Mouse (Mus musculus) ES-E14 (cell line): ENCODE results near the gene Zbtb22. TPM values are rescaled to one million over a fixed set of nuclear protein-coding genes. Genes with fewer than 3 reads are reported as not detected.

Experiments
- DNase-seq: peaks from one replicate; pipeline ENCODE4 v3.0.0-alpha.2; 2013; ENCODE audit warnings: low read depth, low spot score
- H3K27ac ChIP-seq: 2 replicates; pipeline ENCODE4 v1.5.1; 2012; ENCODE audit warnings: low read depth, mild to moderate bottlenecking, low read length, moderate library complexity, mixed read lengths; ENCODE audit not compliant: poor library complexity, insufficient read depth, severe bottlenecking
- H3K36me3 ChIP-seq: 2 replicates; pipeline ENCODE4 v1.6.1; 2012; ENCODE audit warnings: mild to moderate bottlenecking, low read length, moderate library complexity, mixed read lengths; ENCODE audit not compliant: control insufficient read depth, poor library complexity, insufficient read depth, severe bottlenecking
- H3K4me1 ChIP-seq, 2 experiments: fragments of 150-350 bp in 1 of 2; sonication (generic) in 1 of 2; 2 replicates each; pipeline ENCODE4 v1.6.1; 2012; ENCODE audit warnings: low read length in 2 of 2, mild to moderate bottlenecking in 1 of 2, mixed read lengths in 1 of 2; ENCODE audit not compliant: control insufficient read depth in 2 of 2, insufficient read depth in 2 of 2, poor library complexity in 1 of 2
- H3K4me3 ChIP-seq, 2 experiments: fragments of 150-350 bp in 1 of 2; sonication (generic) in 1 of 2; 2 replicates each; pipeline ENCODE4 v1.5.1; 2012; ENCODE audit warnings: low read length in 2 of 2, low read depth in 1 of 2, mild to moderate bottlenecking in 1 of 2, mixed read lengths in 1 of 2; ENCODE audit not compliant: insufficient read depth in 1 of 2, poor library complexity in 1 of 2, severe bottlenecking in 1 of 2
- H3K9ac ChIP-seq: 2 replicates; pipeline ENCODE4 v1.6.1; 2012; ENCODE audit warnings: low read depth, mild to moderate bottlenecking, low read length, mixed read lengths; ENCODE audit not compliant: poor library complexity, insufficient read depth, severe bottlenecking
- H3K9me3 ChIP-seq: fragments of 150-350 bp; sonication (generic); 2 replicates; pipeline ENCODE4 v1.6.1; 2012; ENCODE audit warnings: low read depth, mild to moderate bottlenecking, low read length; ENCODE audit not compliant: control insufficient read depth, insufficient read depth
- CHD2 ChIP-seq: IDR thresholded peaks from 2 replicates; pipeline ENCODE4 v1.6.1; 2014; ENCODE audit warnings: mild to moderate bottlenecking, low read depth, low read length, inconsistent platforms
- HCFC1 ChIP-seq: IDR thresholded peaks from 2 replicates; pipeline ENCODE4 v1.6.1; 2012; ENCODE audit warnings: low read length, inconsistent platforms, borderline replicate concordance; ENCODE audit not compliant: insufficient read depth
- MAFK ChIP-seq: IDR thresholded peaks from 2 replicates; pipeline ENCODE4 v1.6.1; 2014; ENCODE audit warnings: mild to moderate bottlenecking, low read depth, low read length, inconsistent platforms; ENCODE audit not compliant: insufficient read depth
- ZC3H11A ChIP-seq: IDR thresholded peaks from 2 replicates; pipeline ENCODE4 v1.6.1; 2012; ENCODE audit warnings: low read depth, mild to moderate bottlenecking, inconsistent platforms, low read length, borderline replicate concordance
- ZNF384 ChIP-seq: IDR thresholded peaks from 2 replicates; pipeline ENCODE4 v1.6.1; 2012; ENCODE audit warnings: low read depth, low read length, inconsistent platforms
- in situ Hi-C, 2 experiments: fragments of 600-800 bp; cut with MboI; formaldehyde crosslinking; loops; one replicate each; pipeline ENCODE4 v1.15.1; 2025; ENCODE audit warnings: low sequenced_read_pairs in 2 of 2, inconsistent platforms in 1 of 2; ENCODE audit not compliant: unreplicated experiment in 2 of 2
- total RNA-seq: library from RNA; depleted of rRNA; stranded (reverse); fragments of 300-350 nt; gene quantifications from 2 replicates; pipeline ENCODE4 v1.2.3, GENCODE M21; 2012

Zbtb22 gene
- total RNA-seq, 1 experiment: 32.8 TPM

DNA sequence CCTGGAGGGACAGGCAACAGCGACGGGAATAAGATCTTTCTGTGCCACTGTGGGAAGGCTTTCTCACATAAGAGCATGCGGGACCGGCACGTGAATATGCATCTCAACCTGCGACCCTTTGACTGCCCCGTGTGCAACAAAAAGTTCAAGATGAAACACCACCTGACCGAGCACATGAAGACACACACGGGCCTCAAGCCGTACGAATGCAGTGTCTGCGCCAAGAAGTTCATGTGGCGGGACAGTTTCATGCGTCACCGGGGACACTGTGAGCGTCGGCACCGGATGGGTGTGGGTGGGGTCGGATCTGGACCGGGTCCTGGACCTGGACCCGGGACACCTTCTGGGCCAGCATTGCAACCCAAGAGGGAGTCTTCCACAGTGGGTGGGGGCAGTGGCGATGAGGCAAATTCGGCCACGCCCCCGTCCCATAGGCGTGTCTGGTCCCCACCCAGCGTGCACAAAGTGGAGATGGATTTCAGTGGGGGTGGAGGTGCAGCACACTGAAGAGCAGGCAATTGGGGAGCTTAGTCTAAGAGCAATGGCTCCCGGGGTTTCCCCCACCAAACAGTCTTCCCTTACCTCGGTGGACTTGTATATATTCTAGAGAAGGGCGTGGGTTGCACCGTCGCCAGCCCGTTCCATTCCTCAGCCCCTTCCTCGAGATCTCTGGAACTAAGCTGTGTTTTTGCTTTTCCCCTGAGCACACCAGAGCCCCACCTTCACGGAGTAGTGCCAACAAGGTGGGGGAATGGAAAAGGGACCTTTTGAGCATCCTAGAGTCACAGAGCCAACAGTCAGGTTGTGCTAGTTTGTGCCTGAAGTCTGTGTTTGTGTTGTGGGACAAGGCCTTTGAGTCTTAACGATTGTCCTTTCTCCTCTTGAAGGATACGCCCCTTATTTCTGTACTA, 2.8 kb downstream of the Zbtb22 start:
- no peaks in the 10 kb centered on the region for H3K9me3 ChIP-seq
- H3K4me3 ChIP-seq: peak overlapping the region; percentile 63 to 64
- H3K36me3 ChIP-seq: peaks cover 20% of the 10 kb centered on the region
- peaks cover 0 to 23% of the 10 kb centered on the region in 2 experiments; a peak in 2 of 4 replicates for H3K4me1 ChIP-seq
- H3K27ac ChIP-seq: no peak overlapping the region
- in situ Hi-C loops: no loop called here
- H3K9ac ChIP-seq: peak overlapping the region; percentile 46
- no peak for TF ChIP-seq HCFC1
- TF ChIP-seq MAFK: no peak
- no peak for TF ChIP-seq ZC3H11A
- no peak for DNase-seq

DNA sequence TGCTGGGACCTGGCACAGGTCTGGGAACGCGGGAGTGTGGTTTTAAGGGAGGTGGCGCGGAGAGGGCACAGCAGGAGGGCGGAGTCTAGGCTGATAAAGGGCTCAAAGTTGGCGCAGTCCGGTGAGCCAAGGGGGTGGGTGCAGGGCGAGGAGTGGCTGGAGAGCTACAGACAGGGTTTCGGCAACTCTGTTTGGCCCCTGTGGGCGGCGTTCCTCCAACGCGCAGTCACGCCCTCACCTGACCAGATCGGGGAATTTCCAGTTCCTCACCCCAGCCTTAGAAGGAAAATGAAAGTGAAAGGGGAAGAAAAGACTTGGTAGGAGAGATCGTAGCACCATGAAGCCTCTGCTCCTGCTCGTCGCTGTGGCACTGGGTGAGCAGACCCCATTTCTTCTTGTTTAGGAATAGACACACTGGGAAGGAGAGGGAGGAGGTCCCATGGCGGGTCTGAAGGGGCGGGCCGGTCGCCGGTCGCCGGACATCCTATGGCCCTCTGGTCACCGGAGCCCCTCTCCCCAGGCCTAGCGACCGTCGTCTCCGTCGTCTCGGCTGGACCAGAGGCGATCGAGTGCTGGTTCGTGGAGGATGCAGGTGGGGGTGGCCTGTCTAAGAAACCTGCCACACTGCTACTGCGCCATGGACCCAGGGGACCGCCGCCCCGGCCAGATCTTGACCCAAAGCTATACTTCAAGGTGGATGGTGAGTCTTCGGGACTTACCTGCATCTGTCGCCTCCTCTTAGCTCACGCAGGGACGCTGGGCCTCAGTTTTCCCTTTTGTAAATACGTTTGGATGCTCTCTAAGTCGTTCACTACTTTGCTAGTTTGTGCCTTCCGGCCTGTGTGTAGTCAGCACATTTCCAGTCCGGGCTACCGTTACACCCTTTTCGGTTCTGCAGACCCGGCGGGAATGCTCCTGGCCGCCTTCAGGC, 3.9 kb downstream of the Zbtb22 start:
- Histone ChIP-seq H3K4me3 (peak overlapping the region; percentile 63 to 64), H3K36me3 (peaks cover 12% of the 10 kb centered on the region; the same call in 1 of the 2 replicates), H3K9me3 (no peaks in the 10 kb centered on the region), H3K27ac (peak overlapping the region; percentile 15; the same call in 1 of the 2 replicates), H3K9ac (peak overlapping the region; percentile 60), H3K4me1 (peaks cover 0 to 25% of the 10 kb centered on the region in 2 experiments; a peak in 2 of 4 replicates)
- TF ChIP-seq MAFK (no peak), ZNF384 (no peak), HCFC1 (no peak), CHD2 (no peak), ZC3H11A (no peak)
- no peak for DNase-seq
- in situ Hi-C loops: no loop called here

DNA sequence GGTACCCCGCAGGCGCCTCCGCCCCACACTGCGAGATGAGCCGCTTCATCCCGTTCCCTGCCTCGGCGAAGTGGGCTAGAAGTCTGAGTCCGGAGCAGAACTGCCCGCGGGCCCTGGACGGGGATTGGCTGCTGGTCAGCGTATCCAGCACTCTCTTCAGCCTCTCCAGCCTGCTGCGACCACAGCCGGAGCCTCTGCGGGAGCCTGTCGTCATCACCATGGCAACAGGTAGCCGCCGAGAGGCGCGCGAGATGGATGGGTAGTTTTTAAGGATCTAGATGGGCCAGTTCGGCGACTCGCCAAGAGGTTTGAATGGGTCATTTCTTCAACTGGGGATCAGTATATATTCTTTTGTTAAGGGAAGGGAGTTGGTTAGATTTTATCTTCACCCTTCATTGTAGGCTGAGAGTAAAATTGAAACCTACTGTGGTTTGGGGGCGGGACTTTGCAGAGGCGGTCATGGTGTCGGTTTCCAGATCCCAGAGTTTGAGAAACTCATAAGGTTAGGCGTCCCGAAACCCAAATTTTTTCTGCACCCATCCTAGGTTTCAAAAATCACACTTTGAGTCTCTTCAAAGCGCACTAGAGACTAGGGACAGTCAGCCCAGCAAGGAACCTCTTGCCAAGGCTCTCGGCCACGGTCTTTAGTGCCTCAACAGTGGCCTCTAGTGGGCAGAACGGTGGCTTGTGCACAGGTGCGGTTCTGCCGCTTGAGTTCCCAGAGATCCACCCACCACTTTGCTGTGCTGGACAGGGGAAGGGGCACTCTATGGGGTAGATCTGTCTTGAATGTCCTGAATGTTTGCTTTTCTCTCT, 4.8 kb downstream of the Zbtb22 start:
- Histone ChIP-seq H3K36me3 (peaks cover 10% of the 10 kb centered on the region; the same call in 1 of the 2 replicates), H3K27ac (no peak overlapping the region), H3K4me3 (peak overlapping the region; percentile 63 to 64), H3K9ac (peak overlapping the region; percentile 60), H3K9me3 (no peaks in the 10 kb centered on the region), H3K4me1 (peaks cover 0 to 28% of the 10 kb centered on the region in 2 experiments; a peak in 2 of 4 replicates)
- in situ Hi-C loops: no loop called here
- peak; percentile 83 for DNase-seq
- TF ChIP-seq MAFK (no peak), HCFC1 (0 out of 2 replicates have a peak, but pooled peaks have one; percentile 40)

DNA sequence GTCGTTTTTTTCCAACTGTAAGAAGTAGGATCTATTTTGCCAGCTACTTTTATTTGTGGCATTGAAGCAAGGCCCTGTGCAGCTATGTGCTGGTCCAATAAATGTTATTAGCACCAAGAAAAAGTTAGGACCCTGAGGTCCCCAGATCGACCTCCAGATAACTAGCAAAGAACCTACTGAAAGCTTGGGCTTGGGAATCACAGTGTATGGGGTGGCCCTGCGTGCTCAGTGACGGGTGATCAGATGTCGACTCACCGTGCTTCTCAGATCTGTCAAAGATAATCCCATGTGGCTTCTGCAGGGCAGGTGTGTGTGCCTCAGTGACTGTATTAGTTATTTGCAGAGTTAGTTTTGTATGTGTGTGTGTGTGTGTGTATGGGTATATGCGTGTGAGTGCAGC, 5.7 kb downstream of the Zbtb22 start:
- Histone ChIP-seq H3K36me3 (peaks cover 15% of the 10 kb centered on the region; the same call in 1 of the 2 replicates), H3K4me1 (peaks cover 0 to 34% of the 10 kb centered on the region in 2 experiments; a peak in 2 of 4 replicates), H3K9me3 (no peaks in the 10 kb centered on the region), H3K4me3 (no peak overlapping the region), H3K9ac (no peak overlapping the region), H3K27ac (no peak overlapping the region)
- in situ Hi-C loops: no loop called here
- TF ChIP-seq CHD2 (no peak), ZNF384 (no peak), HCFC1 (no peak), MAFK (no peak), ZC3H11A (no peak)
- DNase-seq: no peak
